Mouse (Mus musculus) embryonic facial prominence, embryonic 15.5 days (tissue): ENCODE results near the gene Tcp10a. TPM values are rescaled to one million over a fixed set of nuclear protein-coding genes. Genes with fewer than 3 reads are reported as not detected.
"Not testable (repeated sequence)": the region's sequence is repeated elsewhere in the genome, so short reads cannot be mapped to it uniquely, and the experiment has no call there.

Experiments used
- ATAC-seq: fragments of 200-750 bp; cut with Nextera tagmentation; 2 replicates; pipeline ENCODE4 v1.8.0; 2017; ENCODE audit warnings: low read depth, moderate TSS enrichment; ENCODE audit not compliant: insufficient number of reproducible peaks, low FRiP score, low TSS enrichment
- H3K27ac ChIP-seq: fragments of 300-500 bp; sonication (generic); replicated peaks from 2 replicates; pipeline ENCODE4 v1.5.1; 2015; ENCODE audit warnings: mild to moderate bottlenecking, inconsistent platforms
- H3K27me3 ChIP-seq: fragments of 300-500 bp; sonication (generic); 2 replicates; pipeline ENCODE4 v1.6.1; 2015; ENCODE audit warnings: inconsistent platforms
- H3K36me3 ChIP-seq: fragments of 300-500 bp; sonication (generic); 2 replicates; pipeline ENCODE4 v1.6.1; 2015; ENCODE audit warnings: mild to moderate bottlenecking, inconsistent platforms
- H3K4me1 ChIP-seq: fragments of 300-500 bp; sonication (generic); 2 replicates; pipeline ENCODE4 v1.6.1; 2015; ENCODE audit warnings: inconsistent platforms
- H3K4me2 ChIP-seq: fragments of 300-500 bp; sonication (generic); replicated peaks from 2 replicates; pipeline ENCODE4 v1.6.1; 2015; ENCODE audit warnings: mild to moderate bottlenecking, inconsistent platforms
- H3K4me3 ChIP-seq: fragments of 300-500 bp; sonication (generic); replicated peaks from 2 replicates; pipeline ENCODE4 v1.5.1; 2015; ENCODE audit warnings: mild to moderate bottlenecking, inconsistent platforms
- H3K9ac ChIP-seq: fragments of 300-500 bp; sonication (generic); 2 replicates; pipeline ENCODE4 v1.6.1; 2015; ENCODE audit warnings: inconsistent platforms
- H3K9me3 ChIP-seq: fragments of 300-500 bp; sonication (generic); replicated peaks from 2 replicates; pipeline ENCODE4 v1.6.1; 2016; ENCODE audit warnings: inconsistent platforms
- WGBS: fragments of 180-500 bp; shearing (Covaris S2); methylation state at CpG from one replicate; pipeline ENCODE4 v1.1.7; 2015; 5-methylcytosine and 5-hydroxymethylcytosine counted together
- polyA plus RNA-seq: library from polyadenylated mRNA; unstranded; fragments of >200 nt; fragmentation: Nextera tagmentation; extraction: Ambion mirVana; gene quantifications from 2 replicates; pipeline ENCODE4 v1.2.1, GENCODE M21; 2015

The Tcp10a gene
- polyA plus RNA-seq, 1 experiment from 2014 or later, result not detected

- H3K4me2 ChIP-seq, ATAC-seq, H3K36me3 ChIP-seq, H3K9me3 ChIP-seq, H3K27ac ChIP-seq, H3K27me3 ChIP-seq, H3K4me3 ChIP-seq, H3K9ac ChIP-seq, H3K4me1 ChIP-seq: not testable (repeated sequence)
- 61% methylated on average over 5 of the region's 8 CpGs for WGBS
Measured at GRCm38 (mm10) chr17:7326415-7326814, 2.0 kb downstream of the Tcp10a start.

- not testable (repeated sequence) for H3K27me3 ChIP-seq, H3K9me3 ChIP-seq, H3K4me3 ChIP-seq, H3K4me2 ChIP-seq, ATAC-seq, H3K36me3 ChIP-seq, H3K9ac ChIP-seq, H3K27ac ChIP-seq, H3K4me1 ChIP-seq
- 63% methylated on average over 3 of the region's 5 CpGs for WGBS
Measured at GRCm38 (mm10) chr17:7332745-7333144, 8.3 kb downstream of the Tcp10a start.

GRCm38 (mm10) chr17:7337381-7337780 is 12.9 kb downstream of the Tcp10a start:
- not testable (repeated sequence) for H3K27ac ChIP-seq, H3K4me2 ChIP-seq, H3K9ac ChIP-seq, H3K9me3 ChIP-seq, H3K4me3 ChIP-seq, H3K4me1 ChIP-seq, H3K36me3 ChIP-seq, H3K27me3 ChIP-seq
- 49% methylated on average over 9 of the region's 9 CpGs for WGBS
- ATAC-seq, result 0 out of 2 replicates have a peak, but pooled peaks have one; percentile 47

GRCm38 (mm10) chr17:7348765-7349164 is 24.3 kb downstream of the Tcp10a start:
- not testable (repeated sequence) for H3K27me3 ChIP-seq, H3K4me3 ChIP-seq, H3K9me3 ChIP-seq, H3K4me1 ChIP-seq, H3K27ac ChIP-seq, H3K36me3 ChIP-seq, H3K4me2 ChIP-seq, H3K9ac ChIP-seq
- WGBS, result 64% methylated on average over 2 of the region's 3 CpGs
- ATAC-seq, result 0 out of 2 replicates have a peak, but pooled peaks have one; percentile 4

- ATAC-seq, H3K4me2 ChIP-seq, H3K27me3 ChIP-seq, H3K27ac ChIP-seq, H3K9me3 ChIP-seq, H3K36me3 ChIP-seq, H3K4me1 ChIP-seq, H3K9ac ChIP-seq, H3K4me3 ChIP-seq: not testable (repeated sequence)
- 67% methylated on average over 1 of the region's 1 CpGs for WGBS
Measured at GRCm38 (mm10) chr17:7352596-7352995, 28.1 kb downstream of the Tcp10a start, which contains the start of gene Ttll2. Gene Ttll2 (minus strand): TSS chr17:7352696.

- H3K36me3 ChIP-seq, H3K9ac ChIP-seq, H3K27me3 ChIP-seq, H3K4me2 ChIP-seq, H3K27ac ChIP-seq, H3K4me1 ChIP-seq, H3K4me3 ChIP-seq, ATAC-seq, H3K9me3 ChIP-seq: not testable (repeated sequence)
- WGBS, result 79% methylated on average over 4 of the region's 4 CpGs
Measured at GRCm38 (mm10) chr17:7359806-7360205, 35.4 kb downstream of the Tcp10a start.

GRCm38 (mm10) chr17:7360749-7361465 is 36.5 kb downstream of the Tcp10a start:
- H3K4me3 ChIP-seq, H3K36me3 ChIP-seq, H3K27ac ChIP-seq, H3K4me2 ChIP-seq, ATAC-seq, H3K9ac ChIP-seq, H3K27me3 ChIP-seq, H3K9me3 ChIP-seq, H3K4me1 ChIP-seq: not testable (repeated sequence)
- 84% methylated on average over 8 of the region's 9 CpGs for WGBS

GRCm38 (mm10) chr17:7365615-7366014 is 41.2 kb downstream of the Tcp10a start:
- H3K4me2 ChIP-seq, H3K27ac ChIP-seq, ATAC-seq, H3K36me3 ChIP-seq, H3K9ac ChIP-seq, H3K27me3 ChIP-seq, H3K9me3 ChIP-seq, H3K4me1 ChIP-seq, H3K4me3 ChIP-seq: not testable (repeated sequence)
- WGBS, result 50% methylated on average over 1 of the region's 3 CpGs

GRCm38 (mm10) chr17:7366265-7366664 is 41.8 kb downstream of the Tcp10a start:
- WGBS, result 50% methylated on average over 1 of the region's 1 CpGs
- H3K27ac ChIP-seq, H3K4me1 ChIP-seq, H3K27me3 ChIP-seq, H3K9me3 ChIP-seq, H3K4me3 ChIP-seq, ATAC-seq, H3K36me3 ChIP-seq, H3K9ac ChIP-seq, H3K4me2 ChIP-seq: not testable (repeated sequence)

GRCm38 (mm10) chr17:7366676-7367374 is 42.4 kb downstream of the Tcp10a start:
- H3K36me3 ChIP-seq, H3K4me2 ChIP-seq, H3K9ac ChIP-seq, H3K4me3 ChIP-seq, ATAC-seq, H3K27me3 ChIP-seq, H3K9me3 ChIP-seq, H3K27ac ChIP-seq, H3K4me1 ChIP-seq: not testable (repeated sequence)
- 34% methylated on average over 5 of the region's 7 CpGs for WGBS

GRCm38 (mm10) chr17:7369401-7369800 is 45.0 kb downstream of the Tcp10a start:
- H3K4me1 ChIP-seq, H3K9me3 ChIP-seq, ATAC-seq, H3K4me2 ChIP-seq, H3K27me3 ChIP-seq, H3K36me3 ChIP-seq, H3K9ac ChIP-seq, H3K4me3 ChIP-seq, H3K27ac ChIP-seq: not testable (repeated sequence)
- 59% methylated on average over 6 of the region's 6 CpGs for WGBS

- not testable (repeated sequence) for H3K9me3 ChIP-seq, H3K9ac ChIP-seq, H3K36me3 ChIP-seq, H3K4me1 ChIP-seq, ATAC-seq, H3K27ac ChIP-seq, H3K27me3 ChIP-seq, H3K4me2 ChIP-seq, H3K4me3 ChIP-seq
- 62% methylated on average over 3 of the region's 5 CpGs for WGBS
Measured at GRCm38 (mm10) chr17:7371879-7372278, 47.4 kb downstream of the Tcp10a start, which contains the start of gene Gm49630. Gene Gm49630 (minus strand): TSS chr17:7371979.
